Mouse (Mus musculus) lung, postnatal 10 days (tissue): Measurements from ENCODE around the gene Gm10717.
"Not testable (repeated sequence)": the region's sequence is repeated elsewhere in the genome, so short reads cannot be mapped to it uniquely, and the experiment has no call there.

Source experiments
- DNase-seq: peaks from one replicate; pipeline ENCODE4 v3.0.0; 2021

Gene Gm10717

GRCm38 (mm10) chr9:3024912-3025467, at the start of gene Gm10717:
Gene Gm10717 (plus strand): TSS chr9:3025417.
- DNase-seq: peak; percentile 59

- DNase-seq: not testable (repeated sequence)
Measured at GRCm38 (mm10) chr9:3000445-3000972, 24.7 kb upstream of the Gm10717 start, which contains the start of gene Gm10722. Gene Gm10722 (plus strand): TSS chr9:3000922.

GRCm38 (mm10) chr9:3001006-3001405, 24.2 kb upstream of the Gm10717 start:
- DNase-seq: peak; percentile 10

- peak; percentile 99 for DNase-seq
Measured at GRCm38 (mm10) chr9:3001948-3002659, 23.1 kb upstream of the Gm10717 start.

- DNase-seq: not testable (repeated sequence)
Measured at GRCm38 (mm10) chr9:3002794-3003396, 22.3 kb upstream of the Gm10717 start, which contains the start of gene Gm11168. Gene Gm11168 (plus strand): TSS chr9:3003346.

GRCm38 (mm10) chr9:3006179-3006578, 19.0 kb upstream of the Gm10717 start:
- DNase-seq: not testable (repeated sequence)

GRCm38 (mm10) chr9:3006636-3007035, 18.6 kb upstream of the Gm10717 start:
- peak; percentile 84 for DNase-seq

- not testable (repeated sequence) for DNase-seq
Measured at GRCm38 (mm10) chr9:3007272-3007671, 17.9 kb upstream of the Gm10717 start.

- DNase-seq: not testable (repeated sequence)
Measured at GRCm38 (mm10) chr9:3009331-3009730, 15.9 kb upstream of the Gm10717 start.

GRCm38 (mm10) chr9:3012054-3012621, 13.1 kb upstream of the Gm10717 start:
- DNase-seq: not testable (repeated sequence)

- DNase-seq: not testable (repeated sequence)
Measured at GRCm38 (mm10) chr9:3012733-3013279, 12.4 kb upstream of the Gm10717 start, which contains the start of gene Gm10721. Gene Gm10721 (plus strand): TSS chr9:3013140.

- DNase-seq: not testable (repeated sequence)
Measured at GRCm38 (mm10) chr9:3015354-3015753, 9.9 kb upstream of the Gm10717 start, which contains the start of gene Gm10720. Gene Gm10720 (plus strand): TSS chr9:3015654.

GRCm38 (mm10) chr9:3015896-3016295, 9.3 kb upstream of the Gm10717 start:
- DNase-seq: peak; percentile 7

- not testable (repeated sequence) for DNase-seq
Measured at GRCm38 (mm10) chr9:3017108-3017507, 8.1 kb upstream of the Gm10717 start, which contains the start of gene Gm10719. Gene Gm10719 (plus strand): TSS chr9:3017408.

GRCm38 (mm10) chr9:3018944-3019343, 6.3 kb upstream of the Gm10717 start:
- DNase-seq: peak; percentile 71

- peak; percentile 78 for DNase-seq
Measured at GRCm38 (mm10) chr9:3019835-3020727, 5.1 kb upstream of the Gm10717 start.

GRCm38 (mm10) chr9:3022316-3023008, 2.8 kb upstream of the Gm10717 start:
- DNase-seq: peak; percentile 80

GRCm38 (mm10) chr9:3023312-3023984, 1.8 kb upstream of the Gm10717 start, which contains the start of gene Gm10718:
Gene Gm10718 (plus strand): TSS chr9:3023547.
- peak; percentile 14 for DNase-seq

GRCm38 (mm10) chr9:3023985-3024648, 1.1 kb upstream of the Gm10717 start:
- peak; percentile 53 for DNase-seq

GRCm38 (mm10) chr9:3025653-3026052, 436 bp downstream of the Gm10717 start:
- DNase-seq: peak; percentile 68
